ENCODE assay signal across 8 mouse cellular contexts in the genomic region with DNA sequence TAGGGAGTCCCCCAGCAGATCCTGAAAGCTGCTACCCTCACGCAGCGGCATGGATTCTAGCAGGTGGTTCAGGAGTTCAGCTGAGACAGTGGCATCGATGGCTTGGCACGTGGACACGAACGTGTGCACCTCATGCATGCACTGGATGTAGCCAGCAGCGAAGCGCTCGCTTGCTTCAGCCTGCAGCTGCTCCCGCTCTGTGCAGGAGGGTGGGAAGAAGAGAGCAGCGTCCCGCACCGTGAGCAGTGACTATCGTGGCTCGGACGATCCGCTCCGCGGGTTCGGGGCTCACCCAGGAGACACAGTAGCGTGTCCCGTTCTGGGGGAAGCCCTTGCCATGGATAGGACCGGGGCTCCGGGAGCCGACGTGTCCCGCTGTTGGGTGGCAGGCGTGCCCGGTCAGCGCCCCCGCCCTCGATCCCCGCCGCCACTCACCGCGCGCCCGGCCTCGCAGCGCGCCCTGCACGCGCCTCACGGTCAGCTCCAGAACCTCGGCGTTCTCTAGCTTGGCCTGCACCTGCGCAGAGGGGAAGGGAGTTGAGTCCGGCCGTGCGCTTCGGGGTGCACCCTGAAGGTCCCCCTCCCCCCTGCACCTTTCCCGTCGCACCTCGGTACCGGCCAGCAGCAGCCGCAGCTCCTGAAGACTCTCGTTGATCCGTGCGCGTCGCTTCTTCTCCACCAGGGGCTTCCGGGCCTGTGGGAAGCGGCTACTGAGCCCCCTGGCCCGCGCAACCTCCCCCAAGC. TPM values are rescaled to one million over a fixed set of nuclear protein-coding genes. Genes with fewer than 3 reads are reported as not detected.
A peak's percentile ranks its signal among the peaks of the same experiment; 100 is the strongest.
DNase-seq lines count a peak whose midpoint lies in the region; ATAC-seq and TF ChIP-seq lines count a peak whose summit lies in the region.

No protein-coding gene starts in this region.

- DNase-seq in neural tube, embryonic 11.5 days (ENCODE audit: low spot score) = peak; percentile 45
- DNase-seq in neural tube, embryonic 10.5 days (ENCODE audit: extremely low spot score, low spot score) = no peak
- DNase-seq in adrenal gland, postnatal 14 days = peak; percentile 75
- DNase-seq in thymus, postnatal 4 days = no peak

- H3K27ac ChIP-seq in neural tube, embryonic 11.5 days (ENCODE audit: low read depth, low read length) = peak overlapping the region; percentile 91
- peak overlapping the region; percentile 84 for H3K27ac ChIP-seq in embryonic facial prominence, embryonic 12.5 days
- H3K27ac ChIP-seq in hindbrain, embryonic 15.5 days (replicated peaks) = peak overlapping the region; percentile 91
- H3K27ac ChIP-seq in liver, embryonic 12.5 days = peak overlapping the region; percentile 60
- H3K27ac ChIP-seq in olfactory bulb, adult 2 months (ENCODE audit: insufficient read depth, low read depth, low read length) = no peak overlapping the region

- H3K4me2 ChIP-seq in neural tube, embryonic 11.5 days (ENCODE audit: low read depth) = peak overlapping the region; percentile 82
- peak overlapping the region; percentile 95 for H3K4me2 ChIP-seq in embryonic facial prominence, embryonic 12.5 days (replicated peaks)
- peak overlapping the region; percentile 94 for H3K4me2 ChIP-seq in hindbrain, embryonic 15.5 days
- H3K4me2 ChIP-seq in liver, embryonic 12.5 days = peak overlapping the region; percentile 97

- TF ChIP-seq POLR2A in olfactory bulb, adult 2 months (IDR thresholded peaks at IDR 0.05; ENCODE audit: insufficient read depth, low read depth, low read length) = no peak

- no peak for TF ChIP-seq CTCF in olfactory bulb, adult 2 months (IDR thresholded peaks at IDR 0.05; ENCODE audit: insufficient read depth, low read depth, low read length)

- no peaks in the 10 kb centered on the region for H3K27me3 ChIP-seq in neural tube, embryonic 11.5 days (ENCODE audit: control insufficient read depth, insufficient read depth, low read length)
- H3K27me3 ChIP-seq in embryonic facial prominence, embryonic 12.5 days = 0 out of 2 replicates have a peak, but pooled peaks cover 5% of the 10 kb centered on the region
- H3K27me3 ChIP-seq in hindbrain, embryonic 15.5 days = no peaks in the 10 kb centered on the region
- H3K27me3 ChIP-seq in liver, embryonic 12.5 days (replicated peaks) = peaks cover 25% of the 10 kb centered on the region

- 4% methylated on average over 59 of the region's 65 CpGs for WGBS in neural tube, embryonic 11.5 days
- WGBS in embryonic facial prominence, embryonic 12.5 days = 4% methylated on average over 65 of the region's 65 CpGs
- 2% methylated on average over 64 of the region's 65 CpGs for WGBS in hindbrain, embryonic 15.5 days
- WGBS in liver, embryonic 12.5 days (ENCODE audit: insufficient replicate concordance) = 6% methylated on average over 63 of the region's 65 CpGs
- WGBS in olfactory bulb, adult 2 months = 3% methylated on average over 64 of the region's 65 CpGs

- peak; percentile 7 for ATAC-seq in neural tube, embryonic 11.5 days (ENCODE audit: insufficient read depth, low FRiP score, low TSS enrichment)
- peak; percentile 9; the same call in 1 of the 2 replicates for ATAC-seq in embryonic facial prominence, embryonic 12.5 days (ENCODE audit: insufficient number of reproducible peaks, insufficient read depth, low FRiP score, low TSS enrichment)
- peak; percentile 25 for ATAC-seq in hindbrain, embryonic 15.5 days (ENCODE audit: low FRiP score, low read depth)
- ATAC-seq in liver, embryonic 12.5 days = peak; percentile 19

- H3K4me1 ChIP-seq in neural tube, embryonic 11.5 days (ENCODE audit: control insufficient read depth, insufficient read depth, low read length) = peaks cover 27% of the 10 kb centered on the region
- H3K4me1 ChIP-seq in embryonic facial prominence, embryonic 12.5 days = peaks cover 22% of the 10 kb centered on the region
- peaks cover 35% of the 10 kb centered on the region for H3K4me1 ChIP-seq in hindbrain, embryonic 15.5 days (replicated peaks)
- peaks cover 26% of the 10 kb centered on the region for H3K4me1 ChIP-seq in liver, embryonic 12.5 days
- peaks cover 23% of the 10 kb centered on the region for H3K4me1 ChIP-seq in olfactory bulb, adult 2 months (ENCODE audit: control insufficient read depth, insufficient read depth, low read length)

- H3K36me3 ChIP-seq in neural tube, embryonic 11.5 days (ENCODE audit: control insufficient read depth, insufficient read depth, low read length) = no peaks in the 10 kb centered on the region
- H3K36me3 ChIP-seq in embryonic facial prominence, embryonic 12.5 days = no peaks in the 10 kb centered on the region
- no peaks in the 10 kb centered on the region for H3K36me3 ChIP-seq in hindbrain, embryonic 15.5 days
- H3K36me3 ChIP-seq in liver, embryonic 12.5 days = no peaks in the 10 kb centered on the region; the same call in 1 of the 2 replicates

- H3K9ac ChIP-seq in neural tube, embryonic 11.5 days (ENCODE audit: low read length) = peak overlapping the region; percentile 87
- peak overlapping the region; percentile 72 for H3K9ac ChIP-seq in embryonic facial prominence, embryonic 12.5 days
- H3K9ac ChIP-seq in hindbrain, embryonic 15.5 days = peak overlapping the region; percentile 73
- peak overlapping the region; percentile 81 for H3K9ac ChIP-seq in liver, embryonic 12.5 days

- H3K4me3 ChIP-seq in neural tube, embryonic 11.5 days (ENCODE audit: low read depth, low read length) = peak overlapping the region; percentile 61
- H3K4me3 ChIP-seq in embryonic facial prominence, embryonic 12.5 days = peak overlapping the region; percentile 61
- H3K4me3 ChIP-seq in hindbrain, embryonic 15.5 days = peak overlapping the region; percentile 77
- peak overlapping the region; percentile 77 for H3K4me3 ChIP-seq in liver, embryonic 12.5 days
- H3K4me3 ChIP-seq in olfactory bulb, adult 2 months (ENCODE audit: insufficient read depth, low read depth, low read length) = peak overlapping the region; percentile 82

- no peaks in the 10 kb centered on the region for H3K9me3 ChIP-seq in neural tube, embryonic 11.5 days (ENCODE audit: control insufficient read depth, low read length)
- H3K9me3 ChIP-seq in embryonic facial prominence, embryonic 12.5 days = no peaks in the 10 kb centered on the region
- no peaks in the 10 kb centered on the region for H3K9me3 ChIP-seq in hindbrain, embryonic 15.5 days
- no peaks in the 10 kb centered on the region for H3K9me3 ChIP-seq in liver, embryonic 12.5 days (replicated peaks)

RNA-seq across cellular contexts. Expression of a gene that starts 1.4 kb away (rescaled TPM):
- polyA plus RNA-seq in neural tube, embryonic 11.5 days (2014; fragmentation: Nextera tagmentation; extraction: Ambion mirVana) = 282 and 316 TPM in 2 replicates
- total RNA-seq in adrenal gland, postnatal 14 days (2021) = 182 and 223 TPM in 2 replicates
- polyA plus RNA-seq in embryonic facial prominence, embryonic 12.5 days (2016; fragmentation: Nextera tagmentation; extraction: Ambion mirVana) = 134 and 139 TPM in 2 replicates
- 172 and 212 TPM in 2 replicates for polyA plus RNA-seq in hindbrain, embryonic 15.5 days (2015; fragmentation: Nextera tagmentation; extraction: Ambion mirVana)
- polyA plus RNA-seq in liver, embryonic 12.5 days (2016; fragmentation: Nextera tagmentation; extraction: Ambion mirVana) = 31.9 and 32.4 TPM in 2 replicates
- polyA plus RNA-seq in olfactory bulb, adult 2 months (2012; ENCODE audit: insufficient read depth, insufficient read length, low replicate concordance, missing spikeins) = not detected in 2 replicates

RNA-seq across cellular contexts. Expression of a gene that starts 13.8 kb away (rescaled TPM):
- polyA plus RNA-seq in neural tube, embryonic 11.5 days (2014; fragmentation: Nextera tagmentation; extraction: Ambion mirVana) = 165 and 178 TPM in 2 replicates
- total RNA-seq in adrenal gland, postnatal 14 days (2021) = 99.4 and 110 TPM in 2 replicates
- polyA plus RNA-seq in embryonic facial prominence, embryonic 12.5 days (2016; fragmentation: Nextera tagmentation; extraction: Ambion mirVana) = 171 and 174 TPM in 2 replicates
- 145 and 147 TPM in 2 replicates for polyA plus RNA-seq in hindbrain, embryonic 15.5 days (2015; fragmentation: Nextera tagmentation; extraction: Ambion mirVana)
- 107 TPM in 2 replicates for polyA plus RNA-seq in liver, embryonic 12.5 days (2016; fragmentation: Nextera tagmentation; extraction: Ambion mirVana)
- not detected in 2 replicates for polyA plus RNA-seq in olfactory bulb, adult 2 months (2012; ENCODE audit: insufficient read depth, insufficient read length, low replicate concordance, missing spikeins)

RNA-seq across cellular contexts. Expression of a gene that starts 46.2 kb away (rescaled TPM):
- 0.30 and 0.53 TPM in 2 replicates for polyA plus RNA-seq in neural tube, embryonic 11.5 days (2014; fragmentation: Nextera tagmentation; extraction: Ambion mirVana)
- 7.3 and 9.1 TPM in 2 replicates for total RNA-seq in adrenal gland, postnatal 14 days (2021)
- polyA plus RNA-seq in embryonic facial prominence, embryonic 12.5 days (2016; fragmentation: Nextera tagmentation; extraction: Ambion mirVana) = 1.7 and 1.8 TPM in 2 replicates
- 0.33 and 0.54 TPM in 2 replicates for polyA plus RNA-seq in hindbrain, embryonic 15.5 days (2015; fragmentation: Nextera tagmentation; extraction: Ambion mirVana)
- polyA plus RNA-seq in liver, embryonic 12.5 days (2016; fragmentation: Nextera tagmentation; extraction: Ambion mirVana) = 6.4 and 7.8 TPM in 2 replicates
- not detected in 2 replicates for polyA plus RNA-seq in olfactory bulb, adult 2 months (2012; ENCODE audit: insufficient read depth, insufficient read length, low replicate concordance, missing spikeins)

RNA-seq across cellular contexts. Expression of a gene that starts 46.7 kb away (rescaled TPM):
- 3.2 and 4.1 TPM in 2 replicates for polyA plus RNA-seq in neural tube, embryonic 11.5 days (2014; fragmentation: Nextera tagmentation; extraction: Ambion mirVana)
- 38.3 and 42.3 TPM in 2 replicates for total RNA-seq in adrenal gland, postnatal 14 days (2021)
- polyA plus RNA-seq in embryonic facial prominence, embryonic 12.5 days (2016; fragmentation: Nextera tagmentation; extraction: Ambion mirVana) = 2.5 TPM in 2 replicates
- polyA plus RNA-seq in hindbrain, embryonic 15.5 days (2015; fragmentation: Nextera tagmentation; extraction: Ambion mirVana) = 6.0 and 6.1 TPM in 2 replicates
- polyA plus RNA-seq in liver, embryonic 12.5 days (2016; fragmentation: Nextera tagmentation; extraction: Ambion mirVana) = 2.9 and 3.1 TPM in 2 replicates
- not detected in 2 replicates for polyA plus RNA-seq in olfactory bulb, adult 2 months (2012; ENCODE audit: insufficient read depth, insufficient read length, low replicate concordance, missing spikeins)

Comparison
In these comparisons a context has a peak if more than half of its experiments do, and no peak if none do; other contexts are left out.
1. DNase-seq: peak in neural tube, embryonic 11.5 days (single experiment) and adrenal gland, postnatal 14 days (single experiment); none in neural tube, embryonic 10.5 days (single experiment) and thymus, postnatal 4 days (single experiment).
2. RNA of a gene that starts 13.8 kb away (polyA plus RNA-seq): 171 to 174 TPM in embryonic facial prominence, embryonic 12.5 days, 165 to 178 TPM in neural tube, embryonic 11.5 days, 145 to 147 TPM in hindbrain, embryonic 15.5 days and 107 TPM in liver, embryonic 12.5 days; not detected in olfactory bulb, adult 2 months; every median in the first group is over 100 times any median in the second.
3. Peak in every context shown above with its lines, with median percentiles within 50 percentile points of each other: ATAC-seq, H3K4me2 ChIP-seq, H3K4me3 ChIP-seq and H3K9ac ChIP-seq.